Mouse (Mus musculus) lung, postnatal 25 days (tissue): ENCODE results near the gene Mpdz.

Source experiments
- DNase-seq: peaks from one replicate; pipeline ENCODE4 v3.0.0; 2022; ENCODE audit warnings: low spot score

Gene Mpdz

DNA sequence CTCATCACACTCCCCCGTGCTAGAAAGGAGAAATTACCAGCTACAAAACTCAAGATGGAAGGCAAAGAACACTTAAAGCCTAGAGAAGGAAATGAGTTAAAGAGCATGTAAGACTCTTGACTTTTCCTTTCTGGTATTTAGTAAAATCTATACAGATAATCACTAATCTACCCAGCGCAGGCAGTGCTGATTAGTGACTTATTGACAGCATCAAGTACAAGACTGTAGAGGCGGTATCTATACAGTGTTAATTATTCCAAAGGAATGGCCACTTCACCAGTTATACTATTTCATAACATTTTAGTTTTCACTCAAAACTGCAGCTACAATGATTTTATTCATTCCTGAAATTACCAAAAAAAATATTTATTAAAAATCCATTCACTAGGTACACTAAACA, 49.7 kb downstream of the Mpdz start:
- no peak for DNase-seq

DNA sequence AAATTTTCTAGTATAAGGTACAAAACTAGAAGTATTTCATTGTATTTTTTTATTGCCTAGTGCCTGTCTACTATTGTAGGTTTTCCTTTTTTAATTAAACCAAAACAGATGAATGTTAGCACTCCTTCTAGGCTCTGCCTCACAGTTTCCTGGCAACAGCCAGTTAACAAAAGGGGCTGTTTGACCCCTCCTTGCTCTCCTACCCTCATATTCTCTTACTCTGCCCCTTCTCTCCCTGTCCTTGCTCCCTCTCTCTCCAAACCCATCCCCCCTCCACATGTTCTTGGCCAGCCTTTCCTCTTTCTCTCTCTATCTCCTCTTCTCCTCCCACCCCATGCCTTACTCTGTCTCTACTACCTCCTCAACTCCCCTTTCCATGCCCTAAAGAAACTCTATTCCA, 53.4 kb downstream of the Mpdz start:
- no peak for DNase-seq

DNA sequence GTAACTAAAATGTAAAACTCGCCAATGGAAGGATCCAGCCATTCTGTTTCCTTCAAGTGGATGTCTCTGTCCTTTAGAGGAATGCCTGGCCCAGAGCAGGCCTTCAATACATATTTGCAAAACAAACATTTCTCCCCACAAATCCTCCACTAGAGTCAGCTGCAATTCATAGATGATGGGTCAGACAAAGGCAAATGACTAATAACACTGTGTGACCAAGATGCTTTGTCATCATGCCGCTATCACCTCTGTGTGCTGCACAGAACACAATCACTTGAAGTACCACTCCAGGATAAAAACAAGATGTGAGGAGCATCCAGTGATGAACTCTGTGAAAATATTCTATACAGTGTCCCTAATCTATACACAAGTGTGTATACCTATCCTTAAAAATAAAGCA, 55.0 kb downstream of the Mpdz start:
- DNase-seq, result no peak

DNA sequence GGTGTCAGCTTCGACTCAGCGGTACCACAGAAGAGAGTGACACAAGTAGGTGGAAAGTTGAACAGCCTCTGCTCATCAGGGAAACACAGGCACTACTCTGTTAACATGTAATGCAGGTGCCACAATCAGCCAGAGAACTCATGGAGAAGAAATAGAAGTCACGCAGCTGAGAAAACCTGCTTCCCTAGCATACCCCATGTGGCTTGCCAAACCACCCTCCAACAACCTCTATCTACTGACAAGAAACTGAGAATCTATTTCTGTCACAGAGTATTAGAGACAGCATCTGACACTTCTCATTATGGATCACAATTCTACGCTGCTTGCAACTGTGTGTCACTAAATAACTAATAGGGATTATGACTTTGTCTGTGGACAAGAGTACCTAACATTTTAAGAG, 70.3 kb downstream of the Mpdz start:
- no peak for DNase-seq

DNA sequence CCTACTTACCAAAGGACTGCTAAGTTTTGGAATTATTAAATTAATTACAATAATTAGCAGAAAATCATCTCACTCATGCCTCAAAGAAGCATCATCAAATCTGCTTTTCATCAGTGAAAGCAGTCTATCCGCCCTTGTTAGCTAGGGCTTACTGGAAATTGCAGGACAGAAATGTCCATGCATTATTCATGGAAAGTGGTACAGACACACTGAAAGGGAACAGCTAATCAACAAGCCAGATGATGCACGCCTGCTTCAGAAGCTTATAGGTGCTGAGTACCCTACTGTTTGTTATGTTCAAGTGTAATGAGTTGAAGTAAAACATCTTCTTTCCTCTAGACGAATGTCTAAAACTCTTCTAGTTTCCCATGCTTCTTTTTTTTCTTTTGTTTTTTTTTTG, 91.2 kb downstream of the Mpdz start:
- no peak for DNase-seq

DNA sequence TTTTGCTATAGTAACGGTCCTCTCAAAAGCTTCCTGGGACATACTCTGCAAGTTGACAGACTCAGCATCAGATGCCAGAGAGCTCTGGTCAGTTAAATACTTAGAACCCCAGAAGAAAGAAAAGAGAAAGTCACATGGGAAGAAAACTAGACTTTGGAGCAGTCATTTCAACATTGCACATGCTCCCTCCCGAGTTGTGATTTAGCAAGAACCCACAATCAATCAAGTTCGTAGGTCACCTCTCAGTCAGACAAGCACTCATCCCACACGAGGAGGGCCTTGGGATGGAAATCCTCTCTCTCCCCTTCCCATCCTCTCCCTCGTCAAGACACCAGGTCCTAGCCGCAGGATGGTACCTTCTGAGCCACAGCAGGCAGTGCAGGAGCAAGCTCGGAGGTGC, 94.0 kb downstream of the Mpdz start:
- no peak for DNase-seq

DNA sequence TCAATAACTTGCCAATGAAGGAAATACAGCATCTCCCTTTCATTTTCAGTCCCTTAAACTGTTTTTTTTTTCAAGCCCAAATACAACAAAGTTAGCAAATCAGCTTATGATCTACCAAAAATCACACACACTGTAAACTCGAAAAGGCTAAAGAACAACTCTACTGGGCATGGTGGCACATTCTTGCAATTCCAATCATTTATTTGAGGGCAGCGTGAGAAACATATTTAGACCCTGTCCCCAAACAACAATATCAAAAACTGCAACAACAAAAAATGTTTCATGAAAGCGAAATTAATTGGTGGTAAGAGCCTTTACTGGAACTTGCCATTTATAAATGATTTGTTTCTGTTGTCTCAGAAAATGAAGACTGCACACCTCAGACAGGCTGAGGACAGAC, 97.5 kb downstream of the Mpdz start:
- no peak for DNase-seq

DNA sequence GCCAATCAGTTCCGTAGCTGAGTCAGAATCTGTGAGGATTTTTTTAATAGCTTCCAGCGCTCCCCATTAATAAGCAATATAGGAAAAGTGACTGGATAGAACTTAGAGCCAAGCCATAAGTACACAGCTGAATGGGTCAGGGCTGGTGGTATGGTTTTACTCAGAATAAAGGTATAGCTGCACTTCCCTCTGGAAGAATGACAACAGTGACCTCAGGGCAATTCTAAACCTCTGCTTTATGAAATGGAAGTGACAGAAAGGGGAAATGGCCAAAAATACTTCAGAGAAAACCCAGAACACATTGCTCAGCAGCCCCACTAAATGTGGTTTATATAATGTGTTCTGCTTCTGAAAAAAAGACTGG, 109.0 kb downstream of the Mpdz start:
- DNase-seq, result no peak

DNA sequence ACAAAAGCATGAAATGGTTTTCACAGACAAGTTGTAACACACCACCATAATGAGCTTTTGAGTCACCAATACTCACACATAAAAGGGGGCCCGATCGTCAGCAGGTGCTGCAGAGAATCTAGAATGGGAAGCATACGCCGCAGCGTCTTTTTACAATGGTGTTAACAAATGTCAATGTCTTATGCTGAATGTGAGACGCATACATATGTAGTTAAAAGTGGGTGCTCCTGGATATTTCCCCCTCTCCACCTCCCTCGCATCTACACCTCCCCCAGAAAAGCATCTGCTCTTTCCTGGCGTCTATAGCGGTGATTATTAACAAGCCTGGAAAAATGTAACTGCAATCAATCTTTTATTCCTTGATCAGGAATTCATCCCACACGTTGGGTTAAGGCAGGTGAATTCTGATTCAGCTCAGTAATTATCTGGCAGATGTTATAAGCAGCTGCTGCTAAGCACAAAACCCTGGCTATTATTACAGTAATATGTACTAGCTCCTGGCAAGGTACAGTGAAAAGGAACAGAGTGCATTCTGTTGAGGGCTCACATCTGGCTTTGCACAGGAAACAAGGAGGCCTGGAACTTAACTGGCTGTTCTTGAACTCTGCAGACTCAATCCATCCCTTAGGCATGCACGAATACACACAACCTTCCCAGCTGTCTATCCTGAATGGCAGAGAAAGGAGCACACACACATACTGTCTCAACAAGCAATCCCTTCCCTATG, 109.6 kb downstream of the Mpdz start:
- no peak for DNase-seq

DNA sequence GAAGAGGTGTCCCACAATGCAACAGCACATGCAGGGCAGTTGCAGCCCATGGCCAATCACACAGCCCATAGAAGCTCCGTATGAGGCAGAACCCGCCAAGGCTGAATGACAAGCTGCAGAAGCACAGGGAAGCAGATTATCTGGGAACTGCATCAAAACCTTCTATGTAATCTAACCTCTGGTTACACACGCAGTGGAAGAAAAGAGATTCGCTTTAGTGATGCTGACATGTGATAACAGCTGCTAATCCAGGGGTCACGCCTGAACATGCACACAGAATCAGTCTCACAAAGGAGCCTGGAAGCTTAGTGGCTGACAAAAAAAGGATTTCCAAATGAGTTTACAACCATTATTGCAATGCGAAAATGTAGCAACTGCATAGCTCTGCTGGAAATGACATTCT, 110.2 kb downstream of the Mpdz start:
- DNase-seq, result no peak

DNA sequence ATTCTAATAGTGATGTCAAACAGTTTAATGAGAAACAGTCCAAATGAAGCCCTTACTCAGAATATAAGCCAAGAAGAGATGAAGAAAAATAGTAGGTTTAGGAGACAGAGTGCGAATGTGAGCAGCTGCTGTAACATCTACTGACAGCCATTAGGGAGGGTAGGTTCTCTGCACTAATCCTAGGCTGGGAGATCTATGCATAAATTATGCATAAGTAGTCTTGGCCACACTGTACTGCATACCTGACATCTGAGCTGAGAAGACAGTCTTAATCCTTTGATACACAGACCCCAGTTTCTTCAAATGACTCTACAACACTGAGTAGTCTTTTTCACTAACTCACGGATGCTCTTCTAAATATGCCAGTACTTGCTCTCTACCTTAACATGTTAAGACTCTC, 114.9 kb downstream of the Mpdz start:
- DNase-seq, result no peak

DNA sequence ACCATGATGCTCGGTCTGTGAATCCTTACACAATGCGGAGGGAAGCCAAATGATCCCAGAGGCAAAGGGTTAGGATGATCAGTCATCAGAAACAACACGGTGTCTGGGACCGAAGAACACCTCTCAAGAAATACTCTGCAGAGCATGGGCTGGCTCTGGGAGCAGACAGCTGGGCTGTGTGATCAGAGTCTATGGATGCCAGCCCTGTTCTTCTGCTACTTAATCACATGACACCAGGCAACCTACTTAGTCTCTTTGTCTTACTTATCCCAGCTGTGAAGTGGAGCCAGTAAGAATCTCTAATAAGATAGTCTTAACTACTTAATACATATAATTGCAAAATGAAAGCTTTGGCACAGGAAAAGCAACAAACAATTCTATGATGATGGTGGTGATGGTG, 118.8 kb downstream of the Mpdz start:
- no peak for DNase-seq

DNA sequence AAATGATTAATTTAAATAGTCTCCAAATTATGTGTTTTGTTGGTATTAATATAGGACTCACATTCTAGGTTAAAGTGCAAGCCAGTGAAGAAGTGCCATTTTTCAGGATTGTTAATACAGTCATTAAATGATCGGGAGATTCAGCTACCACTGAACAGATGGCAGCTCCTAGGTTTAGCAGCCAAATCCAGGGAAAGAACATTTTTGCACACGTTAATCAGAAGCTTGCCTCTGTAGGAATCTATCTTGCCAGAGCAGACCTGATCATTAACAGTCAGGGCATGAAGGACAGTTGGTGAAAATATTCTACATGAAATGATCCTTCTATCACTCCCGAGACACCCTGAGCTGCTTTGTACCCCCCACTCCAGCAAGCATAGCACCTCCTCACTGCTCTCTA, 120.4 kb downstream of the Mpdz start:
- no peak for DNase-seq

DNA sequence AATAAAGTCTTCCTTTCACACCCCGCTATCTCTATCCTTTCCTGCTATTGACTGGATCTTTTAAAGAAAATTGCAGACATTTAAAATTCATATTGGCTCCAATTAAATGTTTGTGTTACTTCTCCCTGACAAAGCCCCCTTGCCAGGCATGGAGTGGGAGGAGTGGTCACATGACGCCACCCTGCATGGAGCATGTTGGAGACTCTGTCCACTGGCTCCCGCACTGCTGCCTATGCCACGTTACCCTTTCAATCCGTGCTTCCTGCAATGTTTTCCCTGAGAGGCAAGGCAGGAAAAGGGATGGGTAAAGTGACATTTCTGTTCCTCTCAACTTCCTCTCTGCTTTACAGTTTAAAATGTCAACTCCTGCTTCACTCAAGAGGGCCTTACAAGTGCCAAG, 128.0 kb downstream of the Mpdz start:
- no peak for DNase-seq

DNA sequence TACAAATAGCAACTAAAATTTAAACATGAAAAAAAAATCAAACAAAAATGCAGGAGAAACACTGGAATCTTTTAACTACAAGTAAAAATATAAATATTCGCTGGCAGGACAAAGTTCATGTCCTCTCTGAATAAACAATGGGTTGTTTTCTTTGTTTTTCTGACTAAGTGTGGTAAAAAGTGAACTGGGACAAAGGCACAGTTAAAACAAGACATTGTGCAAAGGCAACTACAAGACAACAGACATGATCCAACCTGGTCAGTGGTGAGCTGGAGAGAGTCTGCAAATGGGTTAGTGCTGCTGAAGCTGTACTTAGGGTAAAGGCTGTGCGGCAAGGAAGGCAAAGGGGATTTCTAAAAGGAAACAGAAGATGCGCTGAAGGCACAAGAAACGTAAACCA, 129.4 kb downstream of the Mpdz start:
- DNase-seq, result no peak

DNA sequence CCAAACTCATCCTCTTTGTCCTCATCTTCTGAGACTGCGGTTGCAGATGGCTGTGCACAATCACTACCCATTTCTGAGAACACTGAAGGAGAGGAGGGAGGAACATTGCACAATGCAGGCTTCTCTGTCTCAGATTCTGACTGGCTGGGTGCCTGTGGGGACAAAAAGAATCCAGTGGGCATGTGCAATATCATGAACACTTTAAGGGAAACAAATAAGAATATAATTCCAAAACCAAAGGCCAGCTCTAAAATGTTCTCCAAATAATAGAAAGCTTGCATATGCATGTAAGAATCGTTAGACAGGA, 132.5 kb downstream of the Mpdz start:
- no peak for DNase-seq

DNA sequence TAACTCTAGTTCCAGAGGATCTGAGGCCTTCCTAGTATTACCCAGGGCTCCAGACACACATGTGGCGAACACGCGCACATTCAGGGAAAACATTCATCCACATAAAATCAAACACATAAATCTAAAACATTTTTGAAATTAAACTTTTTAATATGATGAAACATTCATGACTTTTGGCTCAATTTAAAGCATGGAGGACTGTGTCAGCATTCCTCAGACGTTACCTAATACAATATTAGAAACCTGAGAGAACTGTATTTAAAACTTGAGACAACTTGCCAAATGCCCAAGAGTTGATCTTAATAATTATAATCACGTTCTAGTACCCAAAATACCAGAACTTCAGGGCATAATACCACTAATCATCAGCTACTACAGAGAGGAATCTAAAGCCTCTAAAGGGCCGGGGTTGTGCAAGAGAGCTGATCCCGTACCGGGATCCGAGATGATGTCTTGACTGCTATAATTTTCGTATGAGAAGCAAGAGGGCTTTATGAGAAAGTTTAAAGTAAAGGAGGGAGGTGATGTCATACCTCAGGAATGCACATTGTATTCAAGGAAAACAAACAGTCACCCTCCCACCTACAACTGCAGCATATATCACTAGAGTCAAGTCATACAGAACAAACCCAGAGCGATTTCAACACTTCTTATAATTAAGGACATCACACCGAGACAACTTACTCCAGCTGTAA, 133.0 kb downstream of the Mpdz start:
- no peak for DNase-seq

DNA sequence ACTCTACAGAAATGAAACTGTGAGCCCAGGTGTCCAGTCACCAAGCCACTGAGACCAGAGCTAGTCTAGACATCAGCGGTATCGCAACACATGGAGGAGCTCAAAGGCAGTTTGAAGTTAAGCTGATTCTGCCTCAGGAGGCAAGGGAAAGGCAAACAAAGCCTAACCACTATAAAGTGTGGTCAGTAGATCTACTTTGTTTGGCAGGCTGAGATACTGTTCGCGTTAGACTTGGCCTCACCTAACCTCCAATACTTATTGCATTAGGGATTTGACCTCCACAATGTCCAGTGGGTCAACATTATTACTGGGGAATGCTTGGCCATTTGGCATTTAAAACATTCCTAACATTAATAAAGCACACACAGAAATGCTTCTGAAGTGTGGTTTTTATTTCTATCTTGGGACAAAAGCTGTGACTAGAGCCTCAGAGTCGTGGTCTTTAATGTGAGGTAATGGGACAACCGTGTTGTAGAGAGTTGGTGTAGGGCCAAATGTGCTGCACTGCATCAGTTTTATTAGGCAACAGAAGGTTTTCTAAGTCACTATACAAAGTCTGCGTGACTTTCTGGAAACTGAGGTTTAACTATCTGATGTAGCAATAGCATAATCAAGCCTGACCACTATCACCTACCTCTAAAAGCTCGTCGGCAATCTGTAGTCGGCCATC, 134.9 kb downstream of the Mpdz start:
- no peak for DNase-seq

DNA sequence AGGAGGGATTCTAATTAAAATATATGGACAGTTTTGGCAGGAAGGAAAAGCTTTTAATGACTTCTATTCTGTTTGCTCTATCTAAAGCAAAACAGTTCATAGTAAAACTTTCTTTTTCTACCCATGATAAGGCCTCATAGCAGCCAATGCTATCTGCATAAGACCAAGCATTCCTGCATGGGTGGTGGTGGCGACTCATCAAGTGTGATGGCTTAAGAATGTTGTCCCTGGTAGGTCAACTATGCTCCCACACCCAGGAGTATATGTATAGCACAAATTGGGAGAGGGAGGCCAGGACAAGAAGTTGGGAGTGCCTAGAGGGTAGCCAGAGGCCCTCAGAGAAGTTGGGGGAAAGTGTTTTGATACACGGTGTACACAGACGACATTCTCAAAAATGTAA, 140.6 kb downstream of the Mpdz start:
- no peak for DNase-seq

DNA sequence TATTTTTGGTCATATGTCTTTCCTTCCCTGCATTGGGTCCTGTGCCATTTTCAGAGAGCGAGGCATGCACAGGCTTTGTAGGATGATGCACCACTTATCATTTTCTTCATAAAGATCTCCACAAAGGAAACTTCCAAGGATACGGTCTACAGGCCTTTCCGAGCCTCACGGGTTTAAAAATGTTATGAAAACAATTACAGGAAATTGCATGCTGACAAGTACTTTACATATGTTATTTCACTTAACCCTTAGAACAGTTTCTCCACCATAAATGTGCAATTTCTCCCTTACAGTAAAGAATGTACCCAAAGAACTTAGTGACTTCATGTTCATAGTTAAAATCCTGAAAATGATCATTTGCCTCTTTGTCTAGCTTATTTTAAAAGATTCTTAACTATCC, 144.2 kb downstream of the Mpdz start:
- no peak for DNase-seq

DNA sequence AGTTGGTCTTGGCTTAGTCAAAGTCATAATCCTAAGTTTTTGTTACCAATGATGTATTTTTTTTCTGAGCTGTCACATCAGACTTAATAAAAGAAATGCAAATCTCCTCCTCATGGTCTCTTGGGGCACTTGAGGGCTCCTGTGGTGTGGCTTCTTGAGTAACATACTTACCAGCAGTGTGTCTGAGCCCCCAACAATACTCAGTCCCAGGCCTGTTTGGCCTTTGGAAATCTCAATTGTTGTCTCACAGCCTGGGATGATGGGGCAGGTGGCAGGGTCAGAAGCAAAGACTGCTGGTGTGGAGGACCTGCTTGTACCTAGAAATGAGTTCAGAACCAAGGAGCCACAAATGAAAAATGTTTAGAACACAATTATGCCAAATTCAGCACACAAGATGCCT, 149.3 kb downstream of the Mpdz start:
- no peak for DNase-seq

DNA sequence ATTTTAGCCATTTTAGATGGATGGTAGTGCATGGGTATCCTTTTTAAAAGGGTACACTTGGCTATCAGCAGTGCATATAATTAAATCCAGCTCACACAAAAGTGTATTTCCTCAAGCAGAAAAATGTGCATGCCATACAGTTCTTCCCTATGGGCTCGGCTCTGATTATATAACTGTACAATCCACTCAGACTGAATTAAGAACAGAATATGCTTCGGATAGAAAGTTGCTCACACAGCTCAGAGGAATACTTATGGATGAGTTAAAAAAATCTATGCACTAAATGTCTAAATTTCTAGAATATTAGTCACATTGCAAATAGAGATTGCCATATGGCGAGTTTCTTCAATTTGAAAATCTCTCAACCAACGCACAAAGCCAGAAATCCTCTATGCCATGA, 157.1 kb downstream of the Mpdz start:
- no peak for DNase-seq

DNA sequence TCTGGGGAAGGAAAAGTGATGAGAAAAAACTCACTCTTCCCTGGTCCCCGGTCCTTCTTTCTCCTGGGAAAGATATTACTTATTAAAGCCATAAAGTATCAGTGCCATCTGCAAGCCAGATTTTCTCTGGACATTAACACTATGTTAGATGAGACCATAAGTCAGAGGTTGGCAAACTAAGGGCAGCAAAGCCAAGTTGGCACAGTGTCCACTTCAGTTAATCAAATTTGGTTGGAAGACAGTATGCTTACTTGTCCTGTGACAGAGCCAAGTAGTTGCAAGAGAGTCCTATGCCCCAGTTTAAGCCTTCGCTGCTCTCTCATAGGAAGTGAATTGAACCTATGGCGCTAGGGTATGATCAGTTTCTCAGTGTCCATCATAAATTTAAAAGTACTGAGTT, 159.0 kb downstream of the Mpdz start:
- DNase-seq, result no peak

DNA sequence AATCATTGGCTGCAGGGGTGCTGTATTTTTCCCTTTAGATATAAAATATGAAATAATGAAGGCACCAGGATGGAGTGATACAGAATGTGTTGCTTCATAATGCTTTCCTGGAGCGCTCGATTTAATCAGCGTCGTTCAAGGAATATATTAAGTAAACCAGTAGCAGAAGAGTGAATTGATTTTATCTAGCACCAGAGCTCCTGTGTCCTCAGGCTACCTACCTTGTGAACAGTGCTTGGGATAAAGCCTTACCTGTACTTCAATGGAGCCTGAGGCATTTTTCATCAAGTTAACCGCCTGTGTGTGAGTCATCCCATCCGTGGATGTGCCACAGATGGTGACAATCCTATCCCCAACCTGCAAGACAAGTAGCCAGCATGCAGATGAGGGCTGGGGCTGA, 159.5 kb downstream of the Mpdz start:
- no peak for DNase-seq
